Mouse (Mus musculus) heart, embryonic 14.5 days (tissue): Measurements from ENCODE around the gene Fbh1. TPM values are rescaled to one million over a fixed set of nuclear protein-coding genes. Genes with fewer than 3 reads are reported as not detected.

ENCODE experiments used
- ATAC-seq: fragments of 200-750 bp; cut with Nextera tagmentation; 2 replicates; pipeline ENCODE4 v1.8.0; 2017; ENCODE audit warnings: low read depth, moderate TSS enrichment; ENCODE audit not compliant: insufficient number of reproducible peaks, insufficient read depth, low FRiP score
- H3K27ac ChIP-seq, 2 experiments: fragments of 200-500 bp in 1 of 2; fragments of 300-500 bp in 1 of 2; sonication (generic) in 1 of 2; replicated peaks in 1 of 2; 2 replicates each; pipeline ENCODE4 v1.5.1; 2012 to 2014; ENCODE audit warnings: low read depth in 2 of 2, low read length in 2 of 2, control low read depth in 1 of 2, mild to moderate bottlenecking in 1 of 2, mixed read lengths in 1 of 2; ENCODE audit not compliant: control insufficient read depth in 1 of 2, insufficient read depth in 1 of 2
- H3K27me3 ChIP-seq: fragments of 300-500 bp; sonication (generic); 2 replicates; pipeline ENCODE4 v1.6.1; 2014; ENCODE audit warnings: mild to moderate bottlenecking, low read length, control low read depth; ENCODE audit not compliant: control insufficient read depth, insufficient read depth
- H3K36me3 ChIP-seq: fragments of 300-500 bp; sonication (generic); 2 replicates; pipeline ENCODE4 v1.6.1; 2014; ENCODE audit warnings: mild to moderate bottlenecking, control low read depth, low read length, mixed read lengths; ENCODE audit not compliant: control insufficient read depth, insufficient read depth
- H3K4me1 ChIP-seq, 2 experiments: fragments of 200-500 bp in 1 of 2; fragments of 300-500 bp in 1 of 2; sonication (generic) in 1 of 2; 2 replicates each; pipeline ENCODE4 v1.6.1; 2012 to 2014; ENCODE audit warnings: low read length in 2 of 2, control low read depth in 1 of 2, mixed read lengths in 1 of 2; ENCODE audit not compliant: control insufficient read depth in 2 of 2, insufficient read depth in 2 of 2
- H3K4me2 ChIP-seq: fragments of 300-500 bp; sonication (generic); 2 replicates; pipeline ENCODE4 v1.6.1; 2014; ENCODE audit warnings: mild to moderate bottlenecking, low read length
- H3K4me3 ChIP-seq, 2 experiments: fragments of 200-500 bp in 1 of 2; fragments of 300-500 bp in 1 of 2; sonication (generic) in 1 of 2; 2 replicates each; pipeline ENCODE4 v1.5.1; 2012 to 2014; ENCODE audit warnings: low read length in 2 of 2, mild to moderate bottlenecking in 2 of 2, control low read depth in 1 of 2, low read depth in 1 of 2, moderate library complexity in 1 of 2; ENCODE audit not compliant: control insufficient read depth in 1 of 2, insufficient read depth in 1 of 2
- H3K9ac ChIP-seq: fragments of 300-500 bp; sonication (generic); 2 replicates; pipeline ENCODE4 v1.6.1; 2014; ENCODE audit warnings: mild to moderate bottlenecking, low read length
- H3K9me3 ChIP-seq: fragments of 300-500 bp; sonication (generic); 2 replicates; pipeline ENCODE4 v1.6.1; 2016; ENCODE audit warnings: low read length, control low read depth; ENCODE audit not compliant: control insufficient read depth
- WGBS: fragments of 180-500 bp; shearing (Covaris S2); extraction: QIAGEN DNeasy Blood & Tissue Kit; methylation state at CpG from one replicate; pipeline ENCODE4 v1.1.7; 2014; 5-methylcytosine and 5-hydroxymethylcytosine counted together
- polyA plus RNA-seq: library from polyadenylated mRNA; unstranded; fragments of >200 nt; fragmentation: Nextera tagmentation; extraction: Ambion mirVana; gene quantifications from 2 replicates; pipeline ENCODE4 v1.2.1, GENCODE M21; 2014

Gene Fbh1
- polyA plus RNA-seq, 1 experiment from 2014 or later: 114 TPM

- peaks cover 5 to 33% of the 10 kb centered on the region in 2 experiments; a peak in 3 of 4 replicates for H3K4me1 ChIP-seq
These were observed 2.3 kb downstream of the Fbh1 start for GRCm38 (mm10) chr2:11775121-11775520.

GRCm38 (mm10) chr2:11774426-11774825 lies 3.0 kb downstream of the Fbh1 start:
- 86% methylated on average over 10 of the region's 10 CpGs for WGBS
- Histone ChIP-seq H3K27me3 (no peaks in the 10 kb centered on the region), H3K27ac (no peak overlapping the region), H3K9me3 (no peaks in the 10 kb centered on the region), H3K4me3 (no peak overlapping the region), H3K36me3 (peaks cover 4% of the 10 kb centered on the region), H3K4me2 (no peak overlapping the region), H3K4me1 (peaks cover 3 to 29% of the 10 kb centered on the region in 2 experiments; a peak in 3 of 4 replicates), H3K9ac (no peak overlapping the region)
- ATAC-seq: no peak

More at GRCm38 (mm10) chr2:11775121-11775520, 2.3 kb downstream of the Fbh1 start:
- 84% methylated on average over 5 of the region's 5 CpGs for WGBS
- no peak overlapping the region for H3K4me3 ChIP-seq
- H3K27ac ChIP-seq: no peak overlapping the region
- H3K27me3 ChIP-seq: no peaks in the 10 kb centered on the region
- peaks cover 7% of the 10 kb centered on the region; the same call in 1 of the 2 replicates for H3K36me3 ChIP-seq
- no peak overlapping the region for H3K4me2 ChIP-seq
- no peak for ATAC-seq
- no peaks in the 10 kb centered on the region for H3K9me3 ChIP-seq
- no peak overlapping the region for H3K9ac ChIP-seq

- ATAC-seq: no peak
- H3K27ac ChIP-seq: no peak overlapping the region
These were observed 5.0 kb downstream of the Fbh1 start for GRCm38 (mm10) chr2:11772401-11772800.

DNA sequence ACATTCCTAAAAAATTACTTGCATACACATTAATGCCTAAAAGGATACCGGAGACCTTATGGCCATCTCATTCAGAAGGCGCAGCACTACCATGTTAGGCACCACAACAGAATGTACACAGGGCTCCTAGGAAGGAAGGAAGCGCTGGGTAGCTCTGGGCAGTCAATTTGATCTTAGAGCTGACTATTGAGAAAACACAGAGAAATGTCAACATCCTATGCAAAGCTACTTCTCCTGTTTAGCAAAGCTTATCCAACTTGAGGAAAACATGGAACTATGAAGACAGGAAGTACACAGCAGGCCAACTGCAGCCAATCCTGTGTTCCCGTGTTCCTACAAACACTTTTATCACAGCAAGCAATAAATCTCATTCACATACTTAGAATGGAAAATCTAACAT lies 5.7 kb downstream of the Fbh1 start:
- H3K4me1 ChIP-seq: peaks cover 2 to 25% of the 10 kb centered on the region in 2 experiments; a peak in 3 of 4 replicates
- H3K4me3 ChIP-seq: no peak overlapping the region
- H3K9me3 ChIP-seq: no peaks in the 10 kb centered on the region
- H3K27ac ChIP-seq: 0 out of 4 replicates have a peak overlapping the region, but pooled peaks of 1 of the 2 experiments have one; percentile 9
- ATAC-seq: no peak
- no peak overlapping the region for H3K9ac ChIP-seq
- H3K27me3 ChIP-seq: no peaks in the 10 kb centered on the region
- H3K4me2 ChIP-seq: no peak overlapping the region
- peaks cover 29% of the 10 kb centered on the region for H3K36me3 ChIP-seq
- WGBS: 86% methylated on average over 4 of the region's 4 CpGs

More at GRCm38 (mm10) chr2:11772401-11772800, 5.0 kb downstream of the Fbh1 start:
- H3K4me3 ChIP-seq: no peak overlapping the region
- no peaks in the 10 kb centered on the region for H3K9me3 ChIP-seq
- no peak overlapping the region for H3K4me2 ChIP-seq
- peaks cover 2 to 25% of the 10 kb centered on the region in 2 experiments; a peak in 3 of 4 replicates for H3K4me1 ChIP-seq
- no peaks in the 10 kb centered on the region for H3K27me3 ChIP-seq
- H3K36me3 ChIP-seq: peaks cover 22% of the 10 kb centered on the region
- WGBS: 72% methylated on average over 4 of the region's 4 CpGs
- H3K9ac ChIP-seq: no peak overlapping the region

- Histone ChIP-seq H3K4me2 (no peak overlapping the region), H3K4me3 (no peak overlapping the region), H3K9ac (no peak overlapping the region), H3K36me3 (peaks cover 75% of the 10 kb centered on the region), H3K27me3 (no peaks in the 10 kb centered on the region), H3K27ac (no peak overlapping the region), H3K4me1 (0 out of 4 replicates have a peak, but pooled peaks cover 0 to 2% of the 10 kb centered on the region in 2 experiments), H3K9me3 (no peaks in the 10 kb centered on the region)
- ATAC-seq: no peak
- 87% methylated on average over 10 of the region's 10 CpGs for WGBS
These were observed 10.2 kb downstream of the Fbh1 start for GRCm38 (mm10) chr2:11767161-11767545.

DNA sequence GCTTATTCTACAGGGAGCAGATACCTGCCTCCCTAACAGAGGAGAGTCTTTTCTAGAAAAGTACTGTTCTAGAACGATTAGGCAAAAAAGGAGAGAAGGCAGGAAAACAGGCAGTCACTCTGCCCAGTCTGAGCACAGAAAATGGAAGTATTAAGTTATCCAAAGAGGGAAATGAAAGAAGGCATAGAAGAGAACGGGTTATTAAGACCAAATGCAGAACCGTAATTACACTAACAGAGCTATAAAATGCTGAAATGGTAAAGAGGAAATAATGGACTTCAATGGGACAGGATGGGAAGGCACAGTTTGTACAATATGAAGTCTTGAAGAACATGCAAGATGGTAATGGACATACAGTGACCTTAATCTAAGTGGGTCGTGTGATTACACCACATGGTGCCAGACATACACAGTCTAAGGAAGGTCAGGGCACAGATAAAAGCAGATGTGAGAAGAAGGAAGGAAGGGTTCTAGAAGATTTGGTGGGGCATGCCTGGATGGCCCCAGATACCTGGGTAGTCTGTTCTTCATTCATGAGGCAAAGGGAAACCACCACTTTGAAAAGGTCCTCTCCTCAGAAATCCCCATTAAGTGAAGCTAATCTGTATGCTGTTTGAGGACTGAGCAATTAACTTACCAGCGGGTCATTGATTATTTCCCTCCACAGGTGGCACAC lies 10.8 kb downstream of the Fbh1 start:
- Histone ChIP-seq H3K9me3 (no peaks in the 10 kb centered on the region), H3K36me3 (peaks cover 80% of the 10 kb centered on the region), H3K9ac (no peak overlapping the region), H3K4me1 (0 out of 4 replicates have a peak, but pooled peaks cover 0 to 2% of the 10 kb centered on the region in 2 experiments), H3K4me3 (no peak overlapping the region), H3K27ac (no peak overlapping the region), H3K4me2 (no peak overlapping the region), H3K27me3 (no peaks in the 10 kb centered on the region)
- WGBS: 76% methylated on average over 5 of the region's 5 CpGs
- no peak for ATAC-seq

GRCm38 (mm10) chr2:11765694-11766093 lies 11.7 kb downstream of the Fbh1 start:
- ATAC-seq: no peak
- Histone ChIP-seq H3K4me2 (no peak overlapping the region), H3K9ac (no peak overlapping the region), H3K27ac (no peak overlapping the region), H3K27me3 (no peaks in the 10 kb centered on the region), H3K36me3 (peaks cover 89% of the 10 kb centered on the region), H3K4me3 (no peak overlapping the region), H3K4me1 (0 out of 4 replicates have a peak, but pooled peaks cover 0 to 2% of the 10 kb centered on the region in 2 experiments), H3K9me3 (no peaks in the 10 kb centered on the region)
- 72% methylated on average over 4 of the region's 4 CpGs for WGBS
